Mouse (Mus musculus) limb, embryonic 15.5 days (tissue): Measurements from ENCODE around the gene Kcnk13. TPM values are rescaled to one million over a fixed set of nuclear protein-coding genes. Genes with fewer than 3 reads are reported as not detected.
A peak's percentile ranks its signal among the peaks of the same experiment; 100 is the strongest.
"Not testable (repeated sequence)": the region's sequence is repeated elsewhere in the genome, so short reads cannot be mapped to it uniquely, and the experiment has no call there.

Source experiments
- ATAC-seq: fragments of 200-750 bp; cut with Nextera tagmentation; 2 replicates; pipeline ENCODE4 v1.8.0; 2017; ENCODE audit warnings: low read depth, moderate TSS enrichment; ENCODE audit not compliant: insufficient number of reproducible peaks, low FRiP score, low TSS enrichment
- H3K27ac ChIP-seq: fragments of 300-500 bp; sonication (generic); 2 replicates; pipeline ENCODE4 v1.5.1; 2015; ENCODE audit warnings: moderate library complexity, mild to moderate bottlenecking, inconsistent platforms
- H3K27me3 ChIP-seq: fragments of 300-500 bp; sonication (generic); 2 replicates; pipeline ENCODE4 v1.6.1; 2015; ENCODE audit warnings: inconsistent platforms
- H3K36me3 ChIP-seq: fragments of 300-500 bp; sonication (generic); 2 replicates; pipeline ENCODE4 v1.6.1; 2015; ENCODE audit warnings: inconsistent platforms
- H3K4me1 ChIP-seq: fragments of 300-500 bp; sonication (generic); 2 replicates; pipeline ENCODE4 v1.6.1; 2015; ENCODE audit warnings: inconsistent platforms
- H3K4me2 ChIP-seq: fragments of 300-500 bp; sonication (generic); 2 replicates; pipeline ENCODE4 v1.6.1; 2015; ENCODE audit warnings: mild to moderate bottlenecking, inconsistent platforms
- H3K4me3 ChIP-seq: fragments of 300-500 bp; sonication (generic); 2 replicates; pipeline ENCODE4 v1.5.1; 2015; ENCODE audit warnings: mild to moderate bottlenecking, inconsistent platforms
- H3K9ac ChIP-seq: fragments of 300-500 bp; sonication (generic); 2 replicates; pipeline ENCODE4 v1.6.1; 2015; ENCODE audit warnings: inconsistent platforms
- H3K9me3 ChIP-seq: fragments of 300-500 bp; sonication (generic); 2 replicates; pipeline ENCODE4 v1.6.1; 2016; ENCODE audit warnings: inconsistent platforms
- WGBS: fragments of 180-500 bp; shearing (Covaris S2); methylation state at CpG from one replicate; pipeline ENCODE4 v1.1.7; 2015; 5-methylcytosine and 5-hydroxymethylcytosine counted together
- polyA plus RNA-seq: library from polyadenylated mRNA; unstranded; fragments of >200 nt; fragmentation: Nextera tagmentation; extraction: Ambion mirVana; gene quantifications from 2 replicates; pipeline ENCODE4 v1.2.1, GENCODE M21; 2015

The Kcnk13 gene
- polyA plus RNA-seq, 1 experiment from 2014 or later = 1.9 TPM

DNA sequence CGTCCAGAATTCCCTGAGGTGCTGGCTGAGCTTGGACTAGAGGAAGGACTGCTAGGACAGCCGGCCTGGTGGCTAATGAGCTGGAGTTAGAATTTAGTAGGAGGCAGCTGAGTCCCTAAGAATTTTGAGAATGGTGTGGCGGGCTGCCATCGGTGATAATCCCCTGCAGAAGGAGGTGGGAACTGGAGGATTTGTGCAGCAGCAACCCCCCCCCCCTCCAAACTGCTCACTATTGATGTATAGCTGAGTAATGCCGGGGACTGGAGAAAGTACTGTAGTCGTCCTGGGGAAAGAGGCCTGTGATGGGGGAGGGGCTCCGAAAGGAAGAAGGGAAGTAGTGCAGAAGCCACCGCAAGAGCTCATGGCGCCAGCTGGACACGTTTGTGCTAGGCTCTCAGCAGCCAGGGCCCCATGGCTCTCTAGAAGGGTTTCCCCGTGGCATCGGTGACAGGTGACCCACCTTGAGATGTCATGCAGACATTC lies 2.6 kb downstream of the Kcnk13 start:
- no peaks in the 10 kb centered on the region for H3K9me3 ChIP-seq
- H3K27me3 ChIP-seq = peaks cover 75% of the 10 kb centered on the region
- no peaks in the 10 kb centered on the region for H3K36me3 ChIP-seq
- H3K27ac ChIP-seq = no peak overlapping the region
- peaks cover 28% of the 10 kb centered on the region for H3K4me1 ChIP-seq
- no peak overlapping the region for H3K4me2 ChIP-seq
- 0 out of 2 replicates have a peak, but pooled peaks have one; percentile 8 for ATAC-seq
- H3K4me3 ChIP-seq = no peak overlapping the region
- H3K9ac ChIP-seq = no peak overlapping the region
- 7% methylated on average over 12 of the region's 12 CpGs for WGBS

DNA sequence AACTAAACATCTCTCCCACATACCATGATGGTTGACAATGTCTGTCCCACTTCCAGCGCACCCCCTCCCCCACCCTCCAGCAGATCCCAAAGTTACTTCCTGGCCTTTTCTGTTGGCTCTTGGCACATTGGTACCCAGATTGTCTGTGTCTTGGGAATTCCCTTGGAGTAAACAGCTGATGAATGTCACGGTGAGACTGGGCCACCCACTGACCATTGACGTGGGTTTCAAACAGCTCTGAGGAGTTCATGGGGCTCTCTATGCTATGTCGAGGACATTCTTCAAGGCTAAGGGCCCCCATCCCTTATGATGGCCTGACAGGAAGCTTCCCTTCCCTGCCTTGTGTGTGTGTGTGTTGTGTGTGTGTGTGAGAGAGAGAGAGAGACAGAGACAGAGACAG lies 5.6 kb downstream of the Kcnk13 start:
- Histone ChIP-seq H3K36me3 (no peaks in the 10 kb centered on the region), H3K9me3 (no peaks in the 10 kb centered on the region), H3K4me2 (no peak overlapping the region), H3K27ac (no peak overlapping the region), H3K9ac (no peak overlapping the region), H3K4me3 (no peak overlapping the region), H3K27me3 (peaks cover 54% of the 10 kb centered on the region), H3K4me1 (peaks cover 20% of the 10 kb centered on the region)
- no peak for ATAC-seq
- WGBS = 72% methylated on average over 4 of the region's 4 CpGs

DNA sequence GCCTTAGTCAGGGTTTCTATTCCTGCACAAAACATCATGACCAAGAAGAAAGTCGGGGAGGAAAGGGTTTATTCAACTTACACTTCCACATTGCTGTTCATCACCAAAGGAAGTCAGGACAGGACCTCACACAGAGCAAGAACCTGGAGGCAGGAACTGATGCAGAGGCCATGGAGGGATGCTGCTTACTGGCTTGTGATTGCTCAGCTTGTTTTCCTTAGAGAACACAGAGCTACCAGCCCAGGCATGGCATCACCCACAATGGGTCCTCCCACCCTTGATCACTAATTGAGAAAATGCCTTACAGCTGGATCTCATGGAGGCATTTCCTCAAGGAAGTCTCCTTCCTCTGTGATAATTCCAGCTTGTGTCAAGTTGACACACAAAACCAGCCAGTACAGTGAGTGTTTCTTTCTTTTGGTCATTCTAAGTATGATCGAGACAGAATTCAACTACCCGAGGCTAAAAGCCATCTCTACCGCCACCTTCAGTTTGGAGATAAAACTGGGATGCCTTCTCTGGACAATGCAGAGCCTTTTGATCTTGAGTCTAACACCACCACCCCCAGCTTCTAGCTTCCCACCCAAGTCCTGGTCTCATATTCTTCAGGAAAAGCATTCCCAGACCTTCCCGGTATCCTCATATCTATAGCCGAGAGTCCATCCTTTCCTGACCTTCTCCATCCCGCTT lies 7.1 kb downstream of the Kcnk13 start:
- not testable (repeated sequence) for H3K4me2 ChIP-seq, H3K4me1 ChIP-seq, ATAC-seq, H3K9ac ChIP-seq, H3K27ac ChIP-seq, H3K36me3 ChIP-seq, H3K4me3 ChIP-seq, H3K9me3 ChIP-seq
- WGBS = 70% methylated on average over 7 of the region's 7 CpGs
- H3K27me3 ChIP-seq = peaks cover 40% of the 10 kb centered on the region

DNA sequence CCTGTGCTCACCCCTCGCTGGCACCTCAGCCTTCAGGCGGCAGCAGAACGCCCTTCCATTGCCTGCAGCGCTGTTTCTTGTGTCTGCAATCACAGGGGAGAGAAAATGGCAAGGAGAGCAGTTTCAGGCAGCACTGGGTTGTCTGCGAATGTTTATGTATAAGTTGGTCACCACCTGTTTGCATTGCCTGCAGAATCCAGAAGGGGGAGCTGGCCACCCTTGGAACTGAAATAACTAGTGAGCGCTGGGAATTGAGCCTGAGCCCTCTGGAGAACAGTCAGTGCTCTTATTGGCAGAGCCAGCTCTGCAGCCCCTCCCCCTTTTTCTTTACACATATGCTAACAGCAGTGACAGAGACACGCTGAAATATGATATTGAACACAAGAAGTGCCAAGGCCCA lies 8.5 kb downstream of the Kcnk13 start:
- no peaks in the 10 kb centered on the region for H3K36me3 ChIP-seq
- WGBS = 56% methylated on average over 7 of the region's 7 CpGs

DNA sequence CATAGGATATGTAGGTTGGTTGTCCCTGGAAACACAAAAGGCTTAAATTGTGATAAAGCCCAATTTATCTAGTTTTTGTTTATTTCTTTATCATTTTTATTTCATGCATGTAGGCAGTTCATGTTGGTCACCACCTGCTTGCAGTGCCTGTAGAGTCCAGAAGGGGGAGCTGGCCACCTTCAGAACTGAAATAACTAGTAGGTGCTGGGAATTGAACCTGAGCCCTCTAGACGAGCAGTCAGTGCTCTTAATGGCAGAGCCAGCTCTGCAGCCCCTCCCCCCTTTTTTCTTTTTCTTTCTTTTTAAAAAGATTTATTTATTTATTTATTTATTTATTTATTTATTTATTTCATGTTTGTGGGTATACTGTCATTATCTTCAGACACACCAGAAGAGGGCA lies 9.4 kb downstream of the Kcnk13 start:
- WGBS = 77% methylated on average over 1 of the region's 1 CpGs
- Histone ChIP-seq H3K4me3 (no peak overlapping the region), H3K27ac (no peak overlapping the region), H3K36me3 (no peaks in the 10 kb centered on the region), H3K27me3 (peaks cover 16% of the 10 kb centered on the region), H3K9ac (no peak overlapping the region), H3K4me1 (no peaks in the 10 kb centered on the region), H3K9me3 (no peaks in the 10 kb centered on the region), H3K4me2 (no peak overlapping the region)
- ATAC-seq = no peak

More for the DNA sequence above, 8.5 kb downstream of the Kcnk13 start:
- Histone ChIP-seq H3K27me3 (peaks cover 25% of the 10 kb centered on the region), H3K27ac (no peak overlapping the region), H3K9me3 (no peaks in the 10 kb centered on the region), H3K4me3 (no peak overlapping the region), H3K4me2 (no peak overlapping the region), H3K9ac (no peak overlapping the region), H3K4me1 (no peaks in the 10 kb centered on the region)
- ATAC-seq = no peak

DNA sequence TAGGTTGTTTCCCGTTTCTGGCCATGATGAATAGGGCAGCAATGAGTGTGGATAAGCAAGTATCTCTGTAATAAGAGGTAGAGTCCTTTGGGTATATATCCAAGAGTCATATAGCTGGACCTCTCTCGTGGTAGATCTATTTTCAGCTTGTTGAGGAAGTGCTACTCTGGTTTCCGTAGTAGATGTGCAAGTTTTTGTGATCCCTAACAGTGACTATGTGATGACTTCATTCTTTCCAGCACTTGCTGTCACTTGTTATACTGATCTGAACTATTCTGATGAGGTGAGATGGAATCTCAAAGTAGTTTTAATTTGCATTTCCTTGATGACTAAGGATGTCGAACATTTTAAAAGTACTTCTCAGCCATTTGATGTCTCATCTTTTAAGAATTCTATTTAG lies 15.2 kb downstream of the Kcnk13 start:
- H3K4me2 ChIP-seq = no peak overlapping the region
- 73% methylated on average over 4 of the region's 4 CpGs for WGBS
- H3K4me1 ChIP-seq = no peaks in the 10 kb centered on the region
- no peaks in the 10 kb centered on the region for H3K27me3 ChIP-seq
- no peak overlapping the region for H3K27ac ChIP-seq
- ATAC-seq = no peak
- no peak overlapping the region for H3K9ac ChIP-seq
- H3K9me3 ChIP-seq = no peaks in the 10 kb centered on the region
- no peak overlapping the region for H3K4me3 ChIP-seq
- no peaks in the 10 kb centered on the region for H3K36me3 ChIP-seq

DNA sequence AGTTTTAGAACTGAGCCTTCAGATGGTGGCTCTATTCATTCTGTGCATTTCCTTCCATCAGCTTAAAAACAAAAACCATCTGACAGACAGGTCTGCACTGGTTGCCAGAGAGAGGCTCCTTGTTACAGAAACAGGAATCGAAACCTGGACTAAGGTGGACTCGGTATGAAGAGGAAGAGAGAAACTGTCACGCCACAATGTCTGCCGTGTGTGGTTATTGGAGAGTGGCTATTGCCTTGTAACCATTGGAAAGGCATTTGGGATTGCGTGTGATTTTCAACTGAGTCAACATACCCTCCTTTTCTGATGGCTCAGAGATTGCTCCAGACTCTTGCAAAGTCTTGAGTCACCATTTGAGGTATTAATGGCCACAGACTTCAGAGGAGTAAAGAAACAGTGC lies 22.5 kb downstream of the Kcnk13 start:
- Histone ChIP-seq H3K36me3 (no peaks in the 10 kb centered on the region), H3K4me3 (no peak overlapping the region), H3K4me1 (no peaks in the 10 kb centered on the region), H3K27ac (no peak overlapping the region), H3K4me2 (no peak overlapping the region), H3K9me3 (no peaks in the 10 kb centered on the region; the same call in 1 of the 2 replicates), H3K9ac (no peak overlapping the region), H3K27me3 (no peaks in the 10 kb centered on the region)
- 88% methylated on average over 5 of the region's 5 CpGs for WGBS
- ATAC-seq = no peak

DNA sequence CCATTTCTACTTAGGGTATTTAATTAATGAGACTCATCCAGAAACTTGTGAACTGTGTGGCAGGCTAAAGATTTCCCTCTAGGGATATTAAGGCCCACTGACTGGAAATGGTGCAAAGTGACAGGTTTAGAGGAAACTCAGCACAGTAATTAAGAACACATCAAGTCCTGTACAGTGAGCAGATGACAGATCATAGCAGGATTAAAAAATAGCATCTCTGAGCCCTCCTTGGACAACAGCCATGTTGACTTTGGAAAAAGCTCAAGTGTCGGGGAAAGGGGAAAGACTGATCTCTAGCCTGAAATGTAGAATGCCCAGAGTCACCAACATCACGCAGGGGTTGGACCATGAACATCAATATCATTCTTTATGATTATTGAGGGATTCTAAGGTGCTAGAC lies 23.8 kb downstream of the Kcnk13 start:
- Histone ChIP-seq H3K4me1 (no peaks in the 10 kb centered on the region), H3K4me2 (no peak overlapping the region), H3K4me3 (no peak overlapping the region), H3K27ac (no peak overlapping the region), H3K36me3 (no peaks in the 10 kb centered on the region), H3K27me3 (no peaks in the 10 kb centered on the region), H3K9ac (no peak overlapping the region), H3K9me3 (no peaks in the 10 kb centered on the region; the same call in 1 of the 2 replicates)
- 82% methylated on average over 2 of the region's 2 CpGs for WGBS
- ATAC-seq = no peak

DNA sequence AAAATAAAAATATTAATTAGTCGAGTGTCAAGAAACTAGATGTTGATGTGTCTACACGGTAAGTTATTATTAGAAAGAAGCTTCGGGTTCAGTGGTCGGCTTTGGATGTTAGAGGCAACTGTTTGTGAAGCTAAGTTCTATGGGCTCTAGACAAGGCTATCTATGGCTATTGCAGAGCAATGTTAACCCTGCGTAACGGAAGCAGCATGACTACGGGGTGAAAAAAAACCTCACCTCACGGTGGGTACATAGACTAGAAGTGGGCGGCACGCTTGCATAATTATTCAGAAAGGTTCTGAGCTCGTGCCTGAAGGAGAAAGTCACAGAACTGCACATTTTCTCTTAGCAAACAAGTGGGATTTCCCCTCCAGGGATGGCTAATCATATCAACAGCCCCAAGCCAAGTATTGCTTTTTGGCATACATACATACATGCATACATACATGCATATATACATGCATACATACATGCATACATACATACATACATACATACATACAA lies 28.1 kb downstream of the Kcnk13 start:
- no peaks in the 10 kb centered on the region for H3K4me1 ChIP-seq
- no peak for ATAC-seq
- no peaks in the 10 kb centered on the region for H3K27me3 ChIP-seq
- H3K4me2 ChIP-seq = no peak overlapping the region
- no peaks in the 10 kb centered on the region for H3K36me3 ChIP-seq
- no peaks in the 10 kb centered on the region for H3K9me3 ChIP-seq
- 91% methylated on average over 11 of the region's 11 CpGs for WGBS
- H3K4me3 ChIP-seq = no peak overlapping the region
- H3K27ac ChIP-seq = no peak overlapping the region
- H3K9ac ChIP-seq = no peak overlapping the region

DNA sequence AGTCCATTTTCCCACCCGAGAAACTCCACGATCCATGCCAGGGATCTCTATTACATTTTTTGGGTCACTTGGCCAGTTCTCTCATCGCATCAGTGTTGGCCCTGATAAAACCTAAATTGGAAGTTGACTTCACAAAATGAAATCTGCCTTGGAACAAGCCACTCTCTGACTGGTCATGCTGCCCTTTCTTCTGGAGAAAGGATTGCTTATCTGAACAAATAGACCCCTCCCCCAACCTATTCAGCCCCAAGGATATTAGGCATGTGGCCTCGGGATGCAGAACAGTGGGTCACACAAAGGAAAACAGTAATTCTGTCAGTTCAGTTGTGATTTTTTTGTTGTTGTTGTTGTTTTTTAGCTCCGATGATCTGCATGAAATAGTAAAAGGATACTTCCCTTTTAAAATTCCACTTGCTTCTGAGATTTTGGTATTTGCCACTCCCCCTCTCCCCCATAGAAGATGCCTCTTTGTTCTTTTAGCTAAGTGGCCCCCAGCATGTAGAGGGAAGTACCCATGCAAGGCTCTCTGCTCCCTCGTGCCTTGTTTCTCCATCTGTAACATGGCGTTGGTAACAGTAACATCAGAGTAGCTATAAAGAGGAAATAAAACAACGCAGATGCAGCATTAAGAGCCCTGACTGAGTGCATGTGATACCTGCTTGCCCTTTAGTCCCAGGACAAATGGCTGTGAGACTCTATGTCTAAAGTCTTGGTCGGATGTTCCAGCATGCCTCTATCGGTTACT lies 29.0 kb downstream of the Kcnk13 start:
- Histone ChIP-seq H3K27me3 (no peaks in the 10 kb centered on the region), H3K9me3 (no peaks in the 10 kb centered on the region), H3K27ac (no peak overlapping the region), H3K36me3 (no peaks in the 10 kb centered on the region), H3K4me3 (no peak overlapping the region), H3K4me2 (no peak overlapping the region), H3K9ac (no peak overlapping the region), H3K4me1 (no peaks in the 10 kb centered on the region)
- ATAC-seq = no peak
- 71% methylated on average over 10 of the region's 10 CpGs for WGBS

DNA sequence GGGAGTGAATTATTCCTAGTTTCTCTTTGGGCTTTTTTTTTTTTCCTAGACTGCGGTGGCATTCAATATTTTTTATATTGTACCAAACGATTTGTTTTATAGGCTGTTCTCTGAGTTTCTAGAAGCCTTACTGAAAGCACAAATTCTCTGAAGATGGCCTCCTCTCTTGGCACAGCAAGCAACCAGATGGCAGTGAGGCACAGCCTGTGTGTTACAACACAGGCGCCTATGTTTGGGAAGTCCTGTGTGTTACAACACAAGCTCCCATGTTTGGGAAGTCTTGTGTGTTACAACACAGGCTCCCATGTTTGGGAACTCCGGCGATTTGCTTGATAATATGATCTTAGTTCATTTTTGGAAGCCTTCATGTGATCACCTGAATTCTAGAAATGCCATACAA lies 31.7 kb downstream of the Kcnk13 start:
- WGBS = 74% methylated on average over 5 of the region's 5 CpGs
- no peaks in the 10 kb centered on the region for H3K9me3 ChIP-seq
- ATAC-seq = no peak

DNA sequence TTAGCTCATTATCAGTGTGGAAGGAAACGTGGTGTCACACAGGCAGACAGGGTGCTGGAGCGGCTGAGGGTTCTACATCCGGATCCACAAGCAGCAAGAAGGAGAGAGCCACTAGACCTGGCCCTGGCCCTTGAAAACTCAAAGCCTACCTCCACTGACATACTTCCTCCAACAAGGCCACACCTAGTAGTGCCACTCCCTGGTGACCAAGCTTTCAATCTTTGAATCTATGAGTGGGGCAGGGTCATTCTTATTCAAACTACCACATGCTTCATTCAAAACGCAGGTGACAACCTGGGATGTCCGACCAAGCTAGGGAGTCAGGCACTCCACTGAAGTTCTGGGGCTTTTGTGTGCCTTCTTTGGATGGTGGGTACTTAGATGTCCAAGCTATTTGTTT lies 35.4 kb downstream of the Kcnk13 start:
- no peak overlapping the region for H3K4me3 ChIP-seq
- no peaks in the 10 kb centered on the region for H3K36me3 ChIP-seq
- no peak for ATAC-seq
- H3K27ac ChIP-seq = no peak overlapping the region
- H3K9ac ChIP-seq = no peak overlapping the region
- peaks cover 6% of the 10 kb centered on the region; the same call in 1 of the 2 replicates for H3K4me1 ChIP-seq
- WGBS = 85% methylated on average over 5 of the region's 5 CpGs
- no peaks in the 10 kb centered on the region for H3K9me3 ChIP-seq
- no peak overlapping the region for H3K4me2 ChIP-seq
- no peaks in the 10 kb centered on the region for H3K27me3 ChIP-seq

More for the DNA sequence above, 31.7 kb downstream of the Kcnk13 start:
- H3K4me3 ChIP-seq = no peak overlapping the region
- H3K27ac ChIP-seq = no peak overlapping the region
- H3K9ac ChIP-seq = no peak overlapping the region
- no peaks in the 10 kb centered on the region for H3K4me1 ChIP-seq
- H3K4me2 ChIP-seq = no peak overlapping the region
- no peaks in the 10 kb centered on the region for H3K36me3 ChIP-seq
- H3K27me3 ChIP-seq = no peaks in the 10 kb centered on the region
